18 mouse cellular contexts compared by ENCODE assay signal in genomic region chr11:68908846-68909503, GRCm38 (mm10). TPM values are rescaled to one million over a fixed set of nuclear protein-coding genes. Genes with fewer than 3 reads are reported as not detected.
A peak's percentile ranks its signal among the peaks of the same experiment; 100 is the strongest.
DNase-seq lines count a peak whose midpoint lies in the region; ATAC-seq and TF ChIP-seq lines count a peak whose summit lies in the region.
"Had no signal": no experiment of that assay in that cellular context is flagged by ENCODE, and none has a peak within 500 bp of the region (broad histone marks: within the 10 kb centered on the region; RNA-seq: fewer than 3 reads in every experiment).

No protein-coding gene starts in this region.

- TF ChIP-seq CTCF in hindbrain, postnatal 0 days (IDR thresholded peaks at IDR 0.05; ENCODE audit: low read depth), result no peak

- no peaks in the 10 kb centered on the region for H3K9me3 ChIP-seq in heart, embryonic 13.5 days
- no peaks in the 10 kb centered on the region for H3K9me3 ChIP-seq in midbrain, embryonic 11.5 days (ENCODE audit: control insufficient read depth, low read length)
- no peaks in the 10 kb centered on the region; the same call in 1 of the 2 replicates for H3K9me3 ChIP-seq in midbrain, embryonic 10.5 days (replicated peaks)
- no peaks in the 10 kb centered on the region for H3K9me3 ChIP-seq in hindbrain, postnatal 0 days (ENCODE audit: low read length)
- H3K9me3 ChIP-seq: liver, embryonic 13.5 days; midbrain, embryonic 12.5 days had no signal

- H3K4me2 ChIP-seq in heart, embryonic 13.5 days, result no peak overlapping the region
- H3K4me2 ChIP-seq in midbrain, embryonic 11.5 days, result no peak overlapping the region
- no peak overlapping the region for H3K4me2 ChIP-seq in hindbrain, postnatal 0 days (ENCODE audit: low read depth, low read length)
- H3K4me2 ChIP-seq: liver, embryonic 13.5 days; midbrain, embryonic 12.5 days had no signal

- DNase-seq in heart, postnatal 25 days (ENCODE audit: low spot score), result no peak
- DNase-seq in midbrain, embryonic 11.5 days (ENCODE audit: low spot score, missing footprints), result peak; percentile 69
- no peak for DNase-seq in midbrain, embryonic 10.5 days (ENCODE audit: low spot score)
- peak; percentile 17 for DNase-seq in heart, postnatal 4 days
- DNase-seq in urinary bladder, postnatal 36 days (ENCODE audit: low spot score in 2 of 2), result no peak
- DNase-seq in hindbrain, postnatal 0 days (ENCODE audit: low spot score), result no peak
- DNase-seq: cerebellum, adult 9-11 months; liver, embryonic 13.5 days; lung, postnatal 14 days; right cerebral cortex, adult 18-20 months; spleen, adult 18-20 months had no signal

- H3K4me1 ChIP-seq in heart, embryonic 13.5 days, result peaks cover 9% of the 10 kb centered on the region
- no peaks in the 10 kb centered on the region for H3K4me1 ChIP-seq in midbrain, embryonic 11.5 days (ENCODE audit: control insufficient read depth, insufficient read depth, low read length)
- H3K4me1 ChIP-seq in midbrain, embryonic 10.5 days, result peaks cover 5% of the 10 kb centered on the region; the same call in 1 of the 2 replicates
- no peaks in the 10 kb centered on the region for H3K4me1 ChIP-seq in hindbrain, postnatal 0 days (ENCODE audit: insufficient read depth, low read length)
- H3K4me1 ChIP-seq: midbrain, embryonic 12.5 days had no signal

- no peaks in the 10 kb centered on the region for H3K27me3 ChIP-seq in heart, embryonic 13.5 days (replicated peaks)
- H3K27me3 ChIP-seq in midbrain, embryonic 11.5 days (ENCODE audit: control insufficient read depth, insufficient read depth, low read length), result no peaks in the 10 kb centered on the region
- no peaks in the 10 kb centered on the region for H3K27me3 ChIP-seq in midbrain, embryonic 10.5 days (ENCODE audit: low read depth, poor library complexity, severe bottlenecking)
- H3K27me3 ChIP-seq in hindbrain, postnatal 0 days (ENCODE audit: insufficient read depth, low read length), result no peaks in the 10 kb centered on the region
- H3K27me3 ChIP-seq: midbrain, embryonic 12.5 days had no signal

- H3K4me3 ChIP-seq in heart, embryonic 13.5 days, result no peak overlapping the region
- no peak overlapping the region for H3K4me3 ChIP-seq in midbrain, embryonic 11.5 days (ENCODE audit: low read depth, low read length)
- no peak overlapping the region for H3K4me3 ChIP-seq in midbrain, embryonic 10.5 days
- no peak overlapping the region for H3K4me3 ChIP-seq in hindbrain, postnatal 0 days (ENCODE audit: low read length)
- H3K4me3 ChIP-seq: layer of hippocampus, adult 2 months; liver, embryonic 13.5 days; midbrain, embryonic 12.5 days; myocyte had no signal

- 36% methylated on average over 7 of the region's 7 CpGs for WGBS in heart, embryonic 13.5 days
- 53% methylated on average over 7 of the region's 7 CpGs for WGBS in midbrain, embryonic 11.5 days
- WGBS in midbrain, embryonic 10.5 days, result 51% methylated on average over 7 of the region's 7 CpGs
- WGBS in hindbrain, postnatal 0 days, result 53% methylated on average over 7 of the region's 7 CpGs

- peak overlapping the region; percentile 55 for H3K27ac ChIP-seq in heart, embryonic 13.5 days (replicated peaks)
- no peak overlapping the region for H3K27ac ChIP-seq in midbrain, embryonic 11.5 days (ENCODE audit: low read depth, low read length)
- no peak overlapping the region for H3K27ac ChIP-seq in midbrain, embryonic 10.5 days (replicated peaks)
- no peak overlapping the region for H3K27ac ChIP-seq in hindbrain, postnatal 0 days
- H3K27ac ChIP-seq: layer of hippocampus, adult 2 months; liver, embryonic 13.5 days; midbrain, embryonic 12.5 days had no signal

- no peak for ATAC-seq in heart, embryonic 13.5 days (ENCODE audit: extremely low read depth, insufficient number of reproducible peaks, low FRiP score, low TSS enrichment)
- ATAC-seq in midbrain, embryonic 11.5 days (ENCODE audit: low FRiP score), result no peak
- no peak for ATAC-seq in hindbrain, postnatal 0 days
- ATAC-seq: CD4-positive, CD25-positive, alpha-beta regulatory T cell, adult 4 months; hindbrain, embryonic 16.5 days had no signal

- intact Hi-C loops in heart, postnatal 25 days (cut with DNase I), result loop anchor here (5.0 kb wide), 2 partner anchors 33 to 128 kb away; no protein-coding TSS in a partner anchor

- H3K36me3 ChIP-seq in heart, embryonic 13.5 days, result peaks cover 34% of the 10 kb centered on the region
- peaks cover 14% of the 10 kb centered on the region; the same call in 1 of the 2 replicates for H3K36me3 ChIP-seq in midbrain, embryonic 11.5 days (ENCODE audit: control insufficient read depth, insufficient read depth, low read length)
- peaks cover 39% of the 10 kb centered on the region for H3K36me3 ChIP-seq in midbrain, embryonic 10.5 days
- H3K36me3 ChIP-seq in hindbrain, postnatal 0 days (ENCODE audit: insufficient read depth, low read length), result peaks cover 20% of the 10 kb centered on the region; the same call in 1 of the 2 replicates

- peak overlapping the region; percentile 38; the same call in 1 of the 2 replicates for H3K9ac ChIP-seq in heart, embryonic 13.5 days
- H3K9ac ChIP-seq in midbrain, embryonic 11.5 days (ENCODE audit: low read length), result no peak overlapping the region
- H3K9ac ChIP-seq in hindbrain, postnatal 0 days (replicated peaks; ENCODE audit: low read length), result no peak overlapping the region
- H3K9ac ChIP-seq: liver, embryonic 13.5 days; midbrain, embryonic 12.5 days had no signal

RNA-seq across cellular contexts. Expression of gene Rpl26, which starts 7.6 kb away (rescaled TPM):
- polyA plus RNA-seq in heart, embryonic 13.5 days (2015; fragmentation: Nextera tagmentation; extraction: Ambion mirVana), result 640 and 686 TPM in 2 replicates
- total RNA-seq in heart, postnatal 25 days (2021), result 100 to 1,000 TPM; 612 to 679 TPM
- polyA plus RNA-seq in midbrain, embryonic 11.5 days (2014; fragmentation: Nextera tagmentation; extraction: Ambion mirVana), result 841 and 881 TPM in 2 replicates
- 856 and 1,017 TPM in 2 replicates for polyA plus RNA-seq in midbrain, embryonic 10.5 days (2016; fragmentation: Nextera tagmentation; extraction: Ambion mirVana)
- 100 to 1,000 TPM; 896 to 908 TPM for total RNA-seq in heart, postnatal 4 days (2021)
- total RNA-seq in hindbrain, postnatal 0 days (2014; rRNA removed), result 1,103 and 1,196 TPM in 2 replicates
- polyA plus RNA-seq in hindbrain, postnatal 0 days (2015; fragmentation: Nextera tagmentation; extraction: Ambion mirVana), result 608 and 621 TPM in 2 replicates

RNA-seq across cellular contexts. Expression of gene Odf4, which starts 17.9 kb away (rescaled TPM):
- not detected in 2 replicates for polyA plus RNA-seq in heart, embryonic 13.5 days (2015; fragmentation: Nextera tagmentation; extraction: Ambion mirVana)
- total RNA-seq in heart, postnatal 25 days (2021), result not detected
- polyA plus RNA-seq in midbrain, embryonic 11.5 days (2014; fragmentation: Nextera tagmentation; extraction: Ambion mirVana), result not detected in 2 replicates
- not detected in 2 replicates for polyA plus RNA-seq in midbrain, embryonic 10.5 days (2016; fragmentation: Nextera tagmentation; extraction: Ambion mirVana)
- total RNA-seq in heart, postnatal 4 days (2021), result not detected
- 1.3 TPM in 1 of 2 replicates, not detected in the other for total RNA-seq in hindbrain, postnatal 0 days (2014; rRNA removed)
- polyA plus RNA-seq in hindbrain, postnatal 0 days (2015; fragmentation: Nextera tagmentation; extraction: Ambion mirVana), result 0.58 and 0.88 TPM in 2 replicates
- total RNA-seq: layer of hippocampus, adult 2 months had no signal
- polyA plus RNA-seq: CD4-positive, CD25-positive, alpha-beta regulatory T cell, adult 4 months; embryonic facial prominence, embryonic 11.5 days; liver, embryonic 13.5 days; myocyte had no signal

RNA-seq across cellular contexts. Expression of gene Rnf222, which starts 20.6 kb away (rescaled TPM):
- 0.14 and 0.15 TPM in 2 replicates for polyA plus RNA-seq in heart, embryonic 13.5 days (2015; fragmentation: Nextera tagmentation; extraction: Ambion mirVana)
- under 1 TPM in 1 of 2 experiments, not detected in 1; 0.08 TPM for total RNA-seq in heart, postnatal 25 days (2021)
- 0.04 and 0.07 TPM in 2 replicates for polyA plus RNA-seq in midbrain, embryonic 11.5 days (2014; fragmentation: Nextera tagmentation; extraction: Ambion mirVana)
- polyA plus RNA-seq in midbrain, embryonic 10.5 days (2016; fragmentation: Nextera tagmentation; extraction: Ambion mirVana), result 0.04 and 0.05 TPM in 2 replicates
- total RNA-seq in heart, postnatal 4 days (2021), result under 1 TPM; 0.21 to 0.32 TPM
- 0.16 TPM in 1 of 2 replicates, not detected in the other for total RNA-seq in hindbrain, postnatal 0 days (2014; rRNA removed)
- polyA plus RNA-seq in hindbrain, postnatal 0 days (2015; fragmentation: Nextera tagmentation; extraction: Ambion mirVana), result not detected in 2 replicates
- total RNA-seq: layer of hippocampus, adult 2 months had no signal
- polyA plus RNA-seq: CD4-positive, CD25-positive, alpha-beta regulatory T cell, adult 4 months; myocyte had no signal

RNA-seq across cellular contexts. Expression of gene Ndel1, which starts 37.3 kb away (rescaled TPM):
- polyA plus RNA-seq in heart, embryonic 13.5 days (2015; fragmentation: Nextera tagmentation; extraction: Ambion mirVana), result 56.7 and 61.6 TPM in 2 replicates
- total RNA-seq in heart, postnatal 25 days (2021), result 10 to 100 TPM; 56.0 to 60.9 TPM
- polyA plus RNA-seq in midbrain, embryonic 11.5 days (2014; fragmentation: Nextera tagmentation; extraction: Ambion mirVana), result 47.6 and 49.6 TPM in 2 replicates
- polyA plus RNA-seq in midbrain, embryonic 10.5 days (2016; fragmentation: Nextera tagmentation; extraction: Ambion mirVana), result 55.2 and 60.3 TPM in 2 replicates
- 10 to 100 TPM; 57.9 to 66.3 TPM for total RNA-seq in heart, postnatal 4 days (2021)
- 90.6 and 96.2 TPM in 2 replicates for total RNA-seq in hindbrain, postnatal 0 days (2014; rRNA removed)
- 101 and 105 TPM in 2 replicates for polyA plus RNA-seq in hindbrain, postnatal 0 days (2015; fragmentation: Nextera tagmentation; extraction: Ambion mirVana)

RNA-seq across cellular contexts. Expression of gene Arhgef15, which starts 48.3 kb away (rescaled TPM):
- polyA plus RNA-seq in heart, embryonic 13.5 days (2015; fragmentation: Nextera tagmentation; extraction: Ambion mirVana), result 11.2 and 11.5 TPM in 2 replicates
- 10 to 100 TPM; 28.1 to 32.4 TPM for total RNA-seq in heart, postnatal 25 days (2021)
- polyA plus RNA-seq in midbrain, embryonic 11.5 days (2014; fragmentation: Nextera tagmentation; extraction: Ambion mirVana), result 3.7 and 4.2 TPM in 2 replicates
- polyA plus RNA-seq in midbrain, embryonic 10.5 days (2016; fragmentation: Nextera tagmentation; extraction: Ambion mirVana), result 6.4 and 6.6 TPM in 2 replicates
- 10 to 100 TPM; 32.1 to 36.8 TPM for total RNA-seq in heart, postnatal 4 days (2021)
- 21.2 and 45.2 TPM in 2 replicates for total RNA-seq in hindbrain, postnatal 0 days (2014; rRNA removed)
- 25.7 and 27.5 TPM in 2 replicates for polyA plus RNA-seq in hindbrain, postnatal 0 days (2015; fragmentation: Nextera tagmentation; extraction: Ambion mirVana)

Comparison
In these comparisons a context has a peak if more than half of its experiments do, and no peak if none do; other contexts are left out.
1. DNase-seq: peak in midbrain, embryonic 11.5 days (single experiment) and heart, postnatal 4 days (single experiment); none in heart, postnatal 25 days (single experiment), midbrain, embryonic 10.5 days (single experiment), urinary bladder, postnatal 36 days (0 of 2) and hindbrain, postnatal 0 days (single experiment).